Mouse (Mus musculus): ENCODE results near the gene Enc1. TPM values are rescaled to one million over a fixed set of nuclear protein-coding genes. Genes with fewer than 3 reads are reported as not detected.

Gene Enc1
- polyA plus RNA-seq, 1 experiment from 2014 or later, result 0.67 TPM

Other genes with a start within 250 kb of the Enc1 start
- gene 1700029F12Rik, start 206.7 kb upstream of the Enc1 start, polyA plus RNA-seq (2015; fragmentation: Nextera tagmentation; extraction: Ambion mirVana), result not detected in 2 replicates
- gene Fam169a, start 173.8 kb upstream of the Enc1 start, polyA plus RNA-seq (2015; fragmentation: Nextera tagmentation; extraction: Ambion mirVana), result 0.84 and 0.98 TPM in 2 replicates
- 0.40 and 0.64 TPM in 2 replicates for gene Gm6169, start 141.9 kb upstream of the Enc1 start, polyA plus RNA-seq (2015; fragmentation: Nextera tagmentation; extraction: Ambion mirVana)
- 16.6 and 17.1 TPM in 2 replicates for gene Gfm2, start 103.2 kb upstream of the Enc1 start, polyA plus RNA-seq (2015; fragmentation: Nextera tagmentation; extraction: Ambion mirVana)
- 19.2 and 20.7 TPM in 2 replicates for gene Nsa2, start 103.2 kb upstream of the Enc1 start, polyA plus RNA-seq (2015; fragmentation: Nextera tagmentation; extraction: Ambion mirVana)
- gene Hexb, start 42.7 kb upstream of the Enc1 start, polyA plus RNA-seq (2015; fragmentation: Nextera tagmentation; extraction: Ambion mirVana), result 26.0 and 28.3 TPM in 2 replicates